Mouse (Mus musculus) T-helper 2 cell (primary cell): ENCODE measurements around the gene Fabp2.

Experiments used
- in situ Hi-C: fragments of 300-600 bp; cut with MboI, MseI; formaldehyde crosslinking; loops from one replicate; pipeline ENCODE4 v1.15.1; 2025; ENCODE audit warnings: high pct_unique_total_duplicates

Fabp2 gene

GRCm38 (mm10) chr3:122920572-122921435, 25.9 kb downstream of the Fabp2 start:
- in situ Hi-C loops = loop anchor here (10.0 kb wide), 1 partner anchor 196 kb away; the partner anchor contains the start of gene Pde5a

GRCm38 (mm10) chr3:122921676-122922527, 27.0 kb downstream of the Fabp2 start:
- in situ Hi-C loops = loop anchor here (10.0 kb wide), 1 partner anchor 197 kb away; the partner anchor contains the start of gene Pde5a

- in situ Hi-C loops = loop anchor here (10.0 kb wide), 1 partner anchor 198 kb away; the partner anchor contains the start of gene Pde5a
Measured at GRCm38 (mm10) chr3:122923147-122923546, 28.3 kb downstream of the Fabp2 start.

- in situ Hi-C loops = loop anchor here (10.0 kb wide), 1 partner anchor 199 kb away; the partner anchor contains the start of gene Pde5a
Measured at GRCm38 (mm10) chr3:122924009-122924914, 29.4 kb downstream of the Fabp2 start, which contains the start of gene 1810037I17Rik. Gene 1810037I17Rik (plus strand): TSS chr3:122924203.

- in situ Hi-C loops = loop anchor here (5.0 to 10.0 kb wide), 3 partner anchors 53 to 205 kb away; partner anchors contain the start of genes Pde5a and Usp53
Measured at GRCm38 (mm10) chr3:122929723-122930122, 34.9 kb downstream of the Fabp2 start.

- in situ Hi-C loops = loop anchor here (10.0 kb wide), 1 partner anchor 172 kb away; no protein-coding TSS in a partner anchor
Measured at GRCm38 (mm10) chr3:122932466-122932865, 37.6 kb downstream of the Fabp2 start.

GRCm38 (mm10) chr3:122937176-122937575, 42.3 kb downstream of the Fabp2 start:
- in situ Hi-C loops = loop anchor here (10.0 kb wide), 1 partner anchor 168 kb away; no protein-coding TSS in a partner anchor

- in situ Hi-C loops = loop anchor here (10.0 kb wide), 1 partner anchor 166 kb away; no protein-coding TSS in a partner anchor
Measured at GRCm38 (mm10) chr3:122939215-122939614, 44.3 kb downstream of the Fabp2 start.

DNA sequence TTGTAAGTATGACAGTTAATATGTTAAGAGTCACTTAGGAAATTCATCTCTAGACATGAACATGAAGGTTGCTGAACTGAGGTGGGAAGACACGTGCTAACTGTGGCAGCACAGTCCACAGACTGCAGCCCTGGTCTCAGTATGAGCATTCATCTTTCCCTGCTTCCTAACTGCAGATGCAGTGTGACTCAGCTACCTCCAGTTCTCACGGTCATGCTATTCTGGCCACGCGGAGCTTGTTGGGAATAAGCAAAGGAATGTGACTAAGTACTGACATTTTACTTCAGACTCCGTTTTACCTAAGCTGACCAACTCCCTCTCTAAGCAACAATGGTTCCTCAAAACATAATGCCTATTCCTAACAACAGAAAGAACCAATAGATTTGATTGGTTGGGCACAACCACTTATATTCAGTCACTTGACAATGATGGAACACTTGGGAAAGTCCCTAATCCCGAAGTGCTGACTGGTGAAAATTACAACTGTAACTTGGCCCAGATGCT, 48.6 kb downstream of the Fabp2 start:
- in situ Hi-C loops = no loop called here
